Mouse (Mus musculus): ENCODE results near the gene Tmem131. TPM values are rescaled to one million over a fixed set of nuclear protein-coding genes. Genes with fewer than 3 reads are reported as not detected.

The Tmem131 gene
- total and polyA plus RNA-seq, 2 experiments from 2014 or later = 3.9 to 10.1 TPM

DNA sequence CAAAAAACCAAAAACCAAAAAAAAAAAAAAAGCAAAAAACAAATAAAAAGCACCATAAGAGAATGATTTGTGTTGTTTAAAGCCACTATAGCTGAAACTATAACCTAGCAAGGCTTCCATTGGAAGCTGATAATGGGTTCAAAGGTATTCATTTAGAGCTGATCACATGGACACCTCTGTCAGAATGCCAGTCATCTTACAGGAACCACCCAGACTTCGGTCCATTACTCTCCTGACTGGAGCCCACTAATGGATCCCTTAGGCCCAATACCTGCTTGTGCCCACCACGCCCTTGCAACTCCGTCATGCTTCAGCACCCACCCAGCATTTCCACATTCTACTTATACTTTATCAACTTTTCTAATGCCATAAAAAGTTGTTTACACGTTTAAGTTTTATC lies 17.2 kb downstream of the Tmem131 start:
- ATAC-seq (ENCODE audit: insufficient read depth, low read depth) (no peak), DNase-seq (ENCODE audit: low spot score) (no peak)
- H3K27me3 ChIP-seq (ENCODE audit: control insufficient read depth, insufficient read depth, low read length) = no peaks in the 10 kb centered on the region
- no peak for TF ChIP-seq CTCF (IDR thresholded peaks at IDR 0.05; ENCODE audit: low read depth)
- TF ChIP-seq EP300 (IDR thresholded peaks at IDR 0.05; ENCODE audit: low read depth) = no peak
- H3K9ac ChIP-seq (replicated peaks; ENCODE audit: low read depth, low read length) = no peak overlapping the region
- peaks cover 57% of the 10 kb centered on the region for H3K4me1 ChIP-seq (ENCODE audit: control insufficient read depth, insufficient read depth)
- peak overlapping the region; percentile 23; the same call in 1 of the 2 replicates for H3K27ac ChIP-seq (ENCODE audit: low read depth)
- H3K4me3 ChIP-seq (ENCODE audit: low read depth, low read length) = no peak overlapping the region
- WGBS = 71% methylated on average over 4 of the region's 4 CpGs
- no peaks in the 10 kb centered on the region for H3K36me3 ChIP-seq (replicated peaks; ENCODE audit: control insufficient read depth, insufficient read depth, low read length)
- no peaks in the 10 kb centered on the region for H3K9me3 ChIP-seq (replicated peaks; ENCODE audit: control insufficient read depth, low read length)
- peak overlapping the region; percentile 42; the same call in 1 of the 2 replicates for H3K4me2 ChIP-seq (ENCODE audit: low read depth, low read length)

DNA sequence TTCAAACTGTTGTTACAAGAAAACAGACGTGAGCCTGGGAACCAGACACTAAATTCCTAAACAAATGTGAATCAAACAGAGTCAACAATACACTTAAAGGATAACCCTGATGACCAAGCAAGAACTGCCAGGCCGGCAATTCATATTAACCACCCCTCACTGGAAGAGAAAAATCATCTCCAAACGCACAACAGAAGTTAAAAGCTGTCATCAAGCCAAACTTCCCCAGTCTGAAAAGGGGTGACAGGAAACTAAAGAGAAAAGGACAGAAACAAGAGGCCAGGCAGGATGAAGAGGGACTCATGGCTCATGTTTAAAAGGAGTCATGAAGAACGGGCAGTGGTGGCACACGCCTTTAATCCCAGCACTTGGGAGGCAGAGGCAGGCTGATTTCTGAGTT lies 17.7 kb downstream of the Tmem131 start:
- TF ChIP-seq CTCF (IDR thresholded peaks at IDR 0.05; ENCODE audit: low read depth) (no peak), EP300 (IDR thresholded peaks at IDR 0.05; ENCODE audit: low read depth) (no peak)
- no peak overlapping the region for H3K4me2 ChIP-seq (ENCODE audit: low read depth, low read length)
- no peaks in the 10 kb centered on the region for H3K36me3 ChIP-seq (replicated peaks; ENCODE audit: control insufficient read depth, insufficient read depth, low read length)
- no peaks in the 10 kb centered on the region for H3K27me3 ChIP-seq (ENCODE audit: control insufficient read depth, insufficient read depth, low read length)
- no peak for ATAC-seq (ENCODE audit: insufficient read depth, low read depth)
- no peak for DNase-seq (ENCODE audit: low spot score)
- no peaks in the 10 kb centered on the region for H3K9me3 ChIP-seq (replicated peaks; ENCODE audit: control insufficient read depth, low read length)
- H3K4me3 ChIP-seq (ENCODE audit: low read depth, low read length) = no peak overlapping the region
- H3K4me1 ChIP-seq (ENCODE audit: control insufficient read depth, insufficient read depth) = peaks cover 62% of the 10 kb centered on the region
- H3K27ac ChIP-seq (ENCODE audit: low read depth) = 0 out of 2 replicates have a peak overlapping the region, but pooled peaks have one; percentile 23
- WGBS = 49% methylated on average over 5 of the region's 5 CpGs
- H3K9ac ChIP-seq (replicated peaks; ENCODE audit: low read depth, low read length) = no peak overlapping the region

DNA sequence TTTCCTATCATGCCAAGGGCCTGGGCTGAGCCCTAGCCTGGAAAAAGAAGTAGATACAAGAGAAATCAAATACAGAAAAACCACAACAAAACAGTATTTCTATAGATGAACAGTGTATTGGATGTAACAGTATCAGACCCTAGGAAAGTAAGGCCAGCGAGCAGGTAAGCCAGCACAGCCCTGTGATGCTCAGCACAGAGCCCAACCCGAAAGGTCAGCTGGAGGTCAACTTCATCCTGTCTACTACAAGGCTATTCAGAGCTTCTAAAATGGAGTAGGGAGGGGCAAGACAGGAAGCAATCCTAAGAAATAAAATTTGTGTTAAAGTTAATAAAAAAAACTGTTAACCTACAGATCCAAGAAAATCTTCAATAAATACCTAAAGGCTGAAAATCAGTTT lies 18.6 kb downstream of the Tmem131 start:
- Histone ChIP-seq H3K27me3 (ENCODE audit: control insufficient read depth, insufficient read depth, low read length) (no peaks in the 10 kb centered on the region), H3K4me3 (ENCODE audit: low read depth, low read length) (no peak overlapping the region), H3K4me1 (ENCODE audit: control insufficient read depth, insufficient read depth) (peaks cover 71% of the 10 kb centered on the region), H3K9me3 (replicated peaks; ENCODE audit: control insufficient read depth, low read length) (no peaks in the 10 kb centered on the region), H3K4me2 (ENCODE audit: low read depth, low read length) (no peak overlapping the region), H3K36me3 (replicated peaks; ENCODE audit: control insufficient read depth, insufficient read depth, low read length) (no peaks in the 10 kb centered on the region), H3K9ac (replicated peaks; ENCODE audit: low read depth, low read length) (no peak overlapping the region), H3K27ac (ENCODE audit: low read depth) (no peak overlapping the region)
- no peak for TF ChIP-seq CTCF (IDR thresholded peaks at IDR 0.05; ENCODE audit: low read depth)
- no peak for TF ChIP-seq EP300 (IDR thresholded peaks at IDR 0.05; ENCODE audit: low read depth)
- DNase-seq (ENCODE audit: low spot score) (no peak), ATAC-seq (ENCODE audit: insufficient read depth, low read depth) (no peak)
- 80% methylated on average over 2 of the region's 2 CpGs for WGBS

DNA sequence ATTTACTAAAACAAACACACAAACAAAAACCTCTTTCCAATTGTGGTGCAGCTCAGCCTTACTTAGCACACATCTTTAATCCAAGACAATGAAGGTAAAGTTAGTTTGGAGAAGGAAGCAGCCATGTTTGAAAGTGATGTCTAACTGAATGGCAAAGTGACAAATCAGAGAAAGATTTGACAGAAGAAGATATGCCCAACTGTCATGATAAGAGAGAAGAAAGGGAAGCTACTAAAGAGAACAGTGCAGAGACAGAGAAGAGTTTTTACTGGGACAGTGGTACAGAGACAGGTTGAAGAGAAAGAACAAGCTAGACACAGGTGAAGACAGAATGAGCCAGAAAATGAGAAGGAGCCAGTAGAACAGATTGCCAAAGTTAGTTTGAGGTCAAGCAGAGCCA lies 19.6 kb downstream of the Tmem131 start:
- Histone ChIP-seq H3K9ac (replicated peaks; ENCODE audit: low read depth, low read length) (no peak overlapping the region), H3K27ac (ENCODE audit: low read depth) (no peak overlapping the region), H3K36me3 (replicated peaks; ENCODE audit: control insufficient read depth, insufficient read depth, low read length) (no peaks in the 10 kb centered on the region), H3K27me3 (ENCODE audit: control insufficient read depth, insufficient read depth, low read length) (no peaks in the 10 kb centered on the region), H3K4me1 (ENCODE audit: control insufficient read depth, insufficient read depth) (peaks cover 77% of the 10 kb centered on the region), H3K4me3 (ENCODE audit: low read depth, low read length) (no peak overlapping the region), H3K4me2 (ENCODE audit: low read depth, low read length) (no peak overlapping the region), H3K9me3 (replicated peaks; ENCODE audit: control insufficient read depth, low read length) (no peaks in the 10 kb centered on the region)
- DNase-seq (ENCODE audit: low spot score) (no peak), ATAC-seq (ENCODE audit: insufficient read depth, low read depth) (no peak)
- TF ChIP-seq CTCF (IDR thresholded peaks at IDR 0.05; ENCODE audit: low read depth) = no peak
- TF ChIP-seq EP300 (IDR thresholded peaks at IDR 0.05; ENCODE audit: low read depth) = no peak

DNA sequence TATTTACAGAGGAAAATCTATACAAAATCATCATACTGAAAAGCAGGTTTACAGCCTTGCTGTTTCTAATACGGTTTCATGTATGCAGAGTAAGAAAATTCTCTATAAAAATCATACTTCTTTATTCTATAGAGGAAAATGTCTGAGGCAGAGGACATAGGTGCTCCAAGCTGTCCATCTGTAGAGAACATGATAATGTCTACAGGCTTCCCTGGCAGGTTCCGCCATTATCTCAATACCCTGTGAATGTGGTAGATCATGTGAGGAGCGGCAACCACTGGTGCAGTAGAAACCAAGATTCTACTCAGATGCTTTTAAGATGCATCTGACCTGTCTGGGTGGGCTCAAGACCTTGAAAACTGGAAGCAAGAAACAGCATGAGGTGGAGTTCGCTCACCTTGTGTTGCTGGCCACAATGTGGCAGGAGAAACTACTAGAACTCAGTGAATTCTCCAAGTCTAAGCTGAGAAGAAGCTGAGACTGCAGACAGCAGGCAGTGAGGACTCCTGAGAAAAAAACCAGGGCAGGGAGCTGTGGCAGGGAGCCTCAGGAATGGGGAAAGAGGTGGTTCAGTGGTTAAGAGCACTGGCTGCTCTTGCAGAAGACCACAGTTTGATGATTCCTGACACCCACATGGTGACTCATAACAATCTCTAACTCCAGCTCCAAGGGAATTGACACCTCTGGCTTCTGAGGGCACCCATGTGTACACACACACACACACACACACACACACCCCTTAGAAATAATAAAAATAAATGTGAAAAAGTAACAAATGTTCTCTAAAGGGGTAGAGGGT lies 20.6 kb downstream of the Tmem131 start:
- 92% methylated on average over 4 of the region's 4 CpGs for whole genome bisulfite sequencing
- Histone ChIP-seq H3K4me2 (ENCODE audit: low read depth, low read length) (no peak overlapping the region), H3K4me3 (ENCODE audit: low read depth, low read length) (no peak overlapping the region), H3K4me1 (ENCODE audit: control insufficient read depth, insufficient read depth) (peaks cover 76% of the 10 kb centered on the region), H3K9ac (replicated peaks; ENCODE audit: low read depth, low read length) (no peak overlapping the region), H3K27ac (ENCODE audit: low read depth) (peak overlapping the region; percentile 90; the same call in 1 of the 2 replicates), H3K27me3 (ENCODE audit: control insufficient read depth, insufficient read depth, low read length) (no peaks in the 10 kb centered on the region), H3K36me3 (replicated peaks; ENCODE audit: control insufficient read depth, insufficient read depth, low read length) (no peaks in the 10 kb centered on the region), H3K9me3 (replicated peaks; ENCODE audit: control insufficient read depth, low read length) (no peaks in the 10 kb centered on the region)
- ATAC-seq (ENCODE audit: insufficient read depth, low read depth) (no peak), DNase-seq (ENCODE audit: low spot score) (no peak)
- TF ChIP-seq EP300 (IDR thresholded peaks at IDR 0.05; ENCODE audit: low read depth) = no peak
- TF ChIP-seq CTCF (IDR thresholded peaks at IDR 0.05; ENCODE audit: low read depth) = no peak
